Mouse (Mus musculus): ENCODE data around the gene Clrn3. TPM values are rescaled to one million over a fixed set of nuclear protein-coding genes. Genes with fewer than 3 reads are reported as not detected.
"Not testable (repeated sequence)": the region's sequence is repeated elsewhere in the genome, so short reads cannot be mapped to it uniquely, and the experiment has no call there.

Clrn3 gene
- polyA plus RNA-seq, 1 experiment: 49.9 TPM

DNA sequence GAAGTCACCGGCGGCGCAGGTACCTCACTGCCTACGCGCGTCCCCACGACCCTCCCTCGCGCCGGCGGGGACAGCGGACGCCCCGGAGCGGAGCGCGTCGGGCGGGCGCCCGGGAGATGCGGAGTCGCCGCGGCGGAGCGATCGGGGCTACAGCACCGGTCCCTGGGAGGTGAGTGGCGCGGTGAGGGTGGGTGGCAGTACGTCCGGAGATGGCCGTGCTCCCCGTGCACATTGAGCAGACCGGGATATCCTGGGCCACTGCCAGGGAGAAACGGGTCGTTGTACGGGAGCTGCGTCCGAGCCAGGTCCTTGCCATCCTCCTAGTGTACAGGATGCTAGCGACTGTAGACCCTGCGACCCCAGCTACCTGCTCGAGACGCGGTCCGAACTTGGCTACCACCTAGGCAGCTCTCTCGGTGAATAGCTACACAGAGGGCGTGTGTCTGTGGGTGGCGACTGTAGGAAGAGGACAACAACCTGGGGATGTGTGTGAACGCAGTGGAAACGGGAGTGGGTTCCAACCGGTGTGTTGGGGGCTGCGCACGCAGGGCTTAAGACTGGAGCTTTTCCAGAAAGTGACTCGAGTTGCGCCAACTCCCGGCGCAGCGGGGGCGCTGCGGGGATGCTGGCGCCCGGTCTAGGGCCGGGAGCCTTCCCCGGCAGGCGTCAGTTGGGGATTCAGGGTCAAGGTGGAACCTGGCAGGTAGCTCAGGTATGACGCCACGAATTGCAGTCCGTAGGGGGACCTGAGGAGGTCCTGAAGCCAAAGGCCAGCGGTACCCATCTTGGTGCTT, 9.7 kb upstream of the Clrn3 start:
- no peak for DNase-seq (ENCODE audit: low read depth, low spot score)
- 2% methylated on average over 71 of the region's 71 CpGs for WGBS

DNA sequence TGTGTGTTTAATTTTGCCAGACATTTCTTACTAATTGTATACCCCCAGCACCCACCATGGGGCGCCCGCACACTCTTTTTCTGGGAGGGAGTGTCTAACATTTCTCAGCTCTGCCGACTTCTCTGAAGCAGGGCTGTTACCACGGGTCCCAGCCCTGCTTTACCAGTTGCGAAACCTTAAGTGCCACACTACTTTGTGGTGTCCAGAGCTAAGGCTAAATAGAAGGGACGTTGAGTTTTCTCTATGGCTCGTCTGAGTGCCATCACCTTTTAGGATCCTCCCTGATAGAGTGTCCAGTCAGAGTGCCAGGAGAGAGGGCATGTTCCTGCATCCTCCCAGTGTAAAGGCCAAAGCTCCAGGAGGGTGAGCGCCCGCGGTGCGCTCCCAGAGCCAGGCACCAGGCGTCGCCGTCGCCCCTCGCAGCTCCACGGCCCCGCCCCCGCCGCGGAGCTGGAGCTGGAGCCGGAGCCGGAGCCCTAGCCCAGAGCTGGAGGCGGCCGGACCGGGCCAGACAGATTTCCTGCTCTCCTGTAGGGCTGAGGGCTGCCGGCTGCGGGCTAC, 9.0 kb upstream of the Clrn3 start, which contains the start of gene Ptpre:
Ptpre (plus strand) TSS at position 141 of the 561 bp plus-strand sequence.
- WGBS: 4% methylated on average over 28 of the region's 28 CpGs
- no peak for DNase-seq (ENCODE audit: low read depth, low spot score)

DNA sequence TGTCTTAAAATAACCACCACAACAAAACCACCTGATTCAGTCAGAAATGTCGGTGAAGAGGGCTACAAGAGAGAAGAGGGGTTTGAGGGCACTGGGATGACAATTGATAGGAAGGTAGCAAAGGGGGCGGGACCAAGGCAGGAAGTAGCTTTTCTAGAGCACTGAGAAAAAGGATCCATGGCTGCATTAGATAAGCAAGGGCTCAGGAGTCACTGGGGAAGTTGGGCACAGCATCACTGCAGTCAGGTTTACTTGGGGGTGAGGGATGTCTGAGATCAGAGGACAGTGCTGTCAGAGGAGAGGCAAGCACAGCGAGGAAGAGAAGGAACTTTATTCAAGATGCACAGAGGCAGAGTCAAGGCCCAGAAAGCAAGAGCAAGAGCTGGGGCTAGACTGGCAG, 7.5 kb upstream of the Clrn3 start:
- DNase-seq (ENCODE audit: low read depth, low spot score): no peak
- WGBS: 86% methylated on average over 3 of the region's 3 CpGs

DNA sequence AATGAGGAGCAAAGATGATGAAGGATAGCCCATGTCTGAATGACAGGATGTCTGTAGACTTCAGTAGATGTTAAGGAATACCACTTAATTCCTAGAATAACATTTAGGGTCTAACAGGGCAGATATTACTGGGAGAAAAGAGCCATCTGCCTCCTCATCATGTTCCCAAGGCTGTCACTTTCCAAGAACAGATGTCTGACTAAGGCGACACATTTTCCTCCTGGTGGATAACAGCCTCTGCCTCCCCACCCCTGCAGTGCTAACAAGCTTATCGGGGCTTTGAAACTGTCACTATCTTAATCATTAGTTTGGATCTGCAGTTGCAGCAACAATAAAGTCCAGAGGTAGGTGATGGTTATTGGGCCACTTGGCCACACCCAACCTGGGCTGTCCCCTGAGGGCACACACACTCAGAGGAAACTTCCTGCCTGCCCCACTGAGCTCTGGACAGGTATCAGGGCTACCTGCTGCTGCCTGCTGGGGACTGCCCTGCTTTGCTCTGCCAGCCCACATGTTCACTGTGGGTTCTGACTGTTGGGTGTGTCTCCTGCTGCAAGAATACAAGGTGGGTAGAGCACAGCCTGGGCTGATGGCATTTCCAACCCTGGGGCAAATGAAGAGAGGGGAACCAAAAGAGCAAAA, 6.2 kb upstream of the Clrn3 start:
- no peak for DNase-seq (ENCODE audit: low read depth, low spot score)
- WGBS: 26% methylated on average over 2 of the region's 2 CpGs

DNA sequence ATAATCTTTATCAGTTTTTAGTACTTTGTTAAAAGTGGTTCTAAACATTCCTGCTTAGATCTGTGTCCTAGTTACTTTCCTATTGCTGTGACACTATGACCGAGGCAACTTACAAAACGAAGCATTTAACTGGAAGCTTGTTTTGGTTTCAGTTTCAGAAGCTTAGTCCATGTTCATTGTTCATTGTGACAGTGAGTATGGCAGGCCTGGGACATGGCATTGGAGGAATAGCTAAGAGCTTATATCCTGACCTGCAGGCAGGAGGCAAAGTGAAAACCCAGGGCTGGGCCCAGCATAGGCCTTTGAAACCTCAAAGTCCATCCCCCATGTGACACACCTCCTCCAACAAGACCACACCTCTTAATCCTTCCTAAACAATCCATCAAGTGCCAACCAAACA, 614 bp upstream of the Clrn3 start:
- DNase-seq (ENCODE audit: low read depth, low spot score): no peak
- WGBS: 26% methylated on average over 2 of the region's 2 CpGs

DNA sequence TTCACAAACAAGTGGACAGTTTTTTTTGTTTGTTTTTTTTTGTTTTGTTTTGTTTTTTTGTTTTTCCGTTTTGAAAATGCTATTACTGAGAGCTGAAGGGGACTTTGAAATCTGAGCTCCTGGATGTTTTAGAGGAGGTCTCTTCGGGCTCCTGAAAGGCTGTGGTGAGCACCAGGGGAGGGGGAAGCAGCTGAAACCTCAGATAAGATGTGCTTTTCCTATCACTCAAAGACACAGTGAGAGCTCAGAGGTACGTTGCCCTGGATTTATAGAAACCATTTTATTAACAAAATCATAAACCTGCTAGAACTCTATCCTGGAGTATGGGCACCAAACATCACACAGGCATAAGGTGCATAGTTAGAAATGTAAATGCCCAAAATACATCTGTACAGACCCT, 1.3 kb downstream of the Clrn3 start:
- 16% methylated on average over 3 of the region's 3 CpGs for WGBS

DNA sequence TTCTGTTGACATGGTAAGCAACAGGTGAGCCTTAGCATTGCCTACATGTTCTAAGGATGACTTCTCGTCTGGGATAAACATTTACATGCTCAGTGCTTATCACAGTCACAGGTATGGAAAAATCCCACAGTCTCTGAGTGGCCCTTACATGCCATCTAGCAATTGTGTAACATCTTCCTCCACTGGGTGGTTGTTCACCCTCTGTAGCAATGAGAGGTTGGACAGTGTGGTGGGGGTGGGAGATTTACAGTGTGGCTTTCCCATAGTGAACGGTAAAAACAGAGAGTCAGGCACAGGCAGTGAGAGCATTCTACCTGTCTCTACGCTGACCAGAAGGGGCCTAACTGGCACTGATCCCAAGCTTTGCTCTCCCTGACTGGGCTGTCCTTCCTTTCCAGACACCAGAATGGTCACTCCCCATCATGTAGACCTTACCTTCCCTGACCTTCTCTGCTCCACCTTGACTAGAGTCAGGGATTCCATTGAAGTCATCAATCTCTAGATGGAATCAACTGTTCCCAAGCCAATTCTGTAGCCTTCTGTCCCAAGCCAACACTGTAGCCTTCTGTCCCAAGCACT, 1.8 kb downstream of the Clrn3 start:
- DNase-seq (ENCODE audit: low read depth, low spot score): no peak
- WGBS: 31% methylated on average over 3 of the region's 3 CpGs

More for the DNA sequence above, 1.3 kb downstream of the Clrn3 start:
- no peak for DNase-seq (ENCODE audit: low read depth, low spot score)

DNA sequence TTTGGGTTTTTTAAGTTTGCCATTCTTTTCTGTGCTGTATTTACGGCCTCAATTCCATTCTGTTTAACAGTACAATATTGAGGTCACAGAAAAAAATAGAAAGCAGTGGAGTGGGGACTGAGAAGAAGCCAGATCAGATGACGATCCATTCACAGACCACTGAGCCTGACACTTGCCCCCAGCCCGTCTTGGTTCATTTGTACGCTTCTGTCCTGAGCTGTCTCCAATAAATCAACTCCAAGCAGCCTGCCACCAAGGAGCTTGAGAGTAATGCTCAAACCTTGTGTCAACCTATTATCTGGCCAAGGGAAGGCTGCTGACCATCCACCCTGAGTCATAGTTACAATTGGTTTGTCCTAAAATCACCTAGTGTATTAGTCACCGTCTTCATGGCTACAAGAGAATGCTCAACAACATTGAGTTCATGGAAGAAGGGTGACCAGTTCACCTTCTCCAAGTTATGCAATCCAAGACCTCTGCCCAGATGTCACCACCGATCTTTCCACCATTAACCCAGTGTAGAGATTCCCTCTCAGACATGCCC, 4.0 kb downstream of the Clrn3 start:
- 70% methylated on average over 6 of the region's 6 CpGs for WGBS
- no peak for DNase-seq (ENCODE audit: low read depth, low spot score)

DNA sequence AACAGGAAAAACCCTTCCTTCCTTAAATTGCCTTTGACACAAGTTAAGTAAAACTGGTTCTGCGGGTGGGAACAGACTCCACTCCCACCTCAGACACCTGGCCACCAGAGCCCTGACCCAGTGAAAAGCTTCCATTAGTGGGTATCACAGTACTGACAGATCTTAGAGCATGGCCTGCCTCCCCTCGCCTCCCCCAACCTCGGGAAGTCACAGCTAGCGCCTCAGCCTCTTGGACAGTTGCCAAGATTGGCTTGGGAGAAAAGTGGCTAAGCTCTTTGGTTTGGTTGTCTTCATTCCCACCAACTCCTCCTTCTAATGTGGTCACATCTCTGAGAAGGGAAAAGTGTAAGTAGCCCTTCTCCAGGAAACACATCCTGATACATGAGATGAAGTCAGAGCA, 4.5 kb downstream of the Clrn3 start:
- WGBS: 19% methylated on average over 4 of the region's 4 CpGs

DNA sequence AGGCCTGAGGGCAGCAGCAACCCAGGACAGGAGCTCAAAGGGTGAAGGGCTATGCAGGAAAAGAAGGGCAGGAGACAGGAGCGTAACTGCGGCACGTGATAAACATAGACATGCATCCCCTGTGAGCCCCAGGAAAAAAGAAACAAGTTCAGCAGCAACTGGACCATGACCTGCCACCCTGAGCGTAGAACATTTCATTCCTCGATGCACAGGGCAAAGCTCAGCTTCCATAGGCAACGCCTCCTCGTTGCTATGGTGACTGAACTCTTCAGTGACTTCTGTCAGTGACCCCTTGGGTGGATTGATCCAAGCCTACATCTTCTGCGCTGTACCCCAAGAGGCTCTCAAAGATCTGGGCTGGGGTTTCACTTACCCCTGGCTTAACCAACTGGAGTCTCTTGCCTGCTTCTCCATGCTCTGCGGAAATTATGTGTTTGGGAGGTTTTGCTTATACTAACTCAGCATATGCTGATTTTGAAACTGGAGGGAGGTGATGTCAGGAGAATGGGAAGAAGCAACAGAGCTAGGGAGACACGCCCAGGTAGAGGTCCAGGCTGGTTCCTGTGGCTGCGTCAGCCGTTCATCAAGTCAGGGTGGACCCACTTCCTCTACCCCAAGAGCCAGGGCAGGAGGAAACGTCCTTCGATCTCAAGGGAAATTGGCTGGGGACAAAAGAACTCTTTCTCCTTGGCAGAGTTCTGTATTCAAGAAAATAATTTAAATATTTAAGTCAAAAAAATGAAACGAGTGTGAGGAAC, 6.5 kb downstream of the Clrn3 start:
- WGBS: 42% methylated on average over 15 of the region's 15 CpGs
- DNase-seq (ENCODE audit: low read depth, low spot score): no peak

More for the DNA sequence above, 4.5 kb downstream of the Clrn3 start:
- no peak for DNase-seq (ENCODE audit: low read depth, low spot score)

DNA sequence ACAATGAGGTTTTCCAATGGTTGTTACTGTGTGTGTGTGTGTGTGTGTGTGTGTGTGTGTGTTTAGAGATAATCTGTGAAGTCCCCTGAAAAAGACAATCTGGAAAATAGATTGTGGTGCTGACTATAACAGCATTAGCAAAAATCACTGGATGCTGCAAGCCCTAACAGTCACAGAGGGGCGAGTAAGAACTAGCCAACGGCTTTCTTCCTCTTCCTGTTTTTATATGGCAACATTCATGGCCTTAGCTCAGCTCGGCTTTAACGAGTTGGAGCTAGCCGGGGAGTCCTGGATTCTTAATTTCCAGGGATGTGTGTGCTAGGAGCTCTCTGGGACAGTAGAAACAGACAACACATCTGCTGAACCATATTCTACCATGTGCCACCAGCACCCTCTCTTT, 8.2 kb downstream of the Clrn3 start:
- no peak for DNase-seq (ENCODE audit: low read depth, low spot score)
- WGBS: 36% methylated on average over 5 of the region's 5 CpGs

DNA sequence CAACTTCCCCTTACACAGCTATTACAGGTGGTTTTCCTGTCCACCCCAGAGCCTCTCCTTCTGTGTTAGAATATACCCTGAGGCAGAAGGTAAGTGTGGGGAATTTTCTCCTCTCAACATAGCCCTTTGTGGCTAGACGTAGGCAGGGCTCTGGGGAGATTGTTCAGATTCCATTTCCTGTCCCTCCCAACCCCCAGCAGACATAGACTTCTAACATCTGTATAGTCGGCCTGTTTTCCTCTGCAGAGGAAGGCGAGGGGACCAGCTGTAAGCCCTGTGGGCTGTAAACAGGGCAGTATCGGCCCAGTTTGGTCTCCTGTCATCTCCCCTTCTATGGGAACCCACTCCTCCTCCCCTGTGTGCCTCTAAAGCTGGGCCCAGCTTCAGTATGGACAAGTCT, 11.3 kb downstream of the Clrn3 start:
- 57% methylated on average over 4 of the region's 4 CpGs for WGBS
- DNase-seq (ENCODE audit: low read depth, low spot score): no peak

DNA sequence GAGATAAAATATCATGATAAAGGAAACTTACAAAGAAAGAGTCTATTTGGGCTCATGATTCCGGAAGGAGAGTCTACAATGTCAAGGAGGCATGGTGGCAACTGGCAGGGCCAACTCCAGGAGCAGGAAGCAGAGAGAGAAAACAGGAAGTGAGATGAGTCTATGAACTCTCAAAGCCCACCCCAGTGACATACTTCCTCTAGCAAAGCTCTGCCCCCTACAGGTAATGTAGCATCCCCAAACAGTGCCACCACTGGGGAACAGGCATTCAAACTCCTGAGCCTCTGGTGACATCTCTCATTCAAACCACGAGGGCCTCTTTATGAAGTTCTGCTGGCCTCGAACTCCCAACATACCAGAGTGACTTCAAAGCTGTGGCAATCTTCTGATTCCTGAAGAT, 16.7 kb downstream of the Clrn3 start:
- WGBS: 86% methylated on average over 3 of the region's 3 CpGs
- DNase-seq (ENCODE audit: low read depth, low spot score): no peak

DNA sequence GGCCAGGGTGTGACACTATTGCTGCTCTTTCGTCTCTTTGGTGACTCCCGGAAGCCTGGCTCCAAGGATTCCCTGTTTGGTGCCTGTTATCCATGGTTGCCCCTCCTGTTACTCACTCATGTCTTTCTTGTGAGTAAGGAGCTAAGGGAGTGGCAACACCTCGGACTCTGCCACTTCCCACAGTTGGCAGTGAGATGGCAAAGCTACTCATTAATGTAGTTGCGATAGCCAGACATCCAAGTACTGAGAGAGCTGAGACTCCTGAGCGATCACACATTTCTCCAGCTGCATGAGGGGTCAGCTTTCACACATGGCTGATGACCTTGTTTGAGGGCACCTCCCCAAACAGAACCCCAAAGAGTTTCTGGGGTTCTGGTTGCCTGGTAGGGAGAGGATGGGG, 18.0 kb downstream of the Clrn3 start:
- WGBS: 47% methylated on average over 5 of the region's 5 CpGs
- DNase-seq (ENCODE audit: low read depth, low spot score): no peak

DNA sequence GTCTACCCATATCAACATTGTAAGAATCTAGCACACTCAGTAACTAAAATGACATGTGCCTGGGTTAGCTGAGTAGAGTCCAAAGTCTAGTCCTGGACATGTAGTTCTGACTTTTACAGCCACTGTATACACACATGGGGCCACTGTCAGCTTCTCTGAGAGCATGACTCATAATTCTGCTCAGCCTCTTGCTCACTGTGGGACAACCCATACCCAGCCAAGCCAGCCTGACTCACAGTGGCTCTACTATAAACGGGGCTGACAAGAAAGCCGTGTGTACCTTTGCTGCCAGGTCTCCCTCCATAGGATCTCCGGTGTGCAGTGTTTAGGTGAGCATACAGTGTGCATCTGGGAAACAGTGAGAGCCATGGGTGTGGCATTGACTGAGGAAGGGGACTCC, 19.2 kb downstream of the Clrn3 start:
- no peak for DNase-seq (ENCODE audit: low read depth, low spot score)
- WGBS: 24% methylated on average over 3 of the region's 3 CpGs

DNA sequence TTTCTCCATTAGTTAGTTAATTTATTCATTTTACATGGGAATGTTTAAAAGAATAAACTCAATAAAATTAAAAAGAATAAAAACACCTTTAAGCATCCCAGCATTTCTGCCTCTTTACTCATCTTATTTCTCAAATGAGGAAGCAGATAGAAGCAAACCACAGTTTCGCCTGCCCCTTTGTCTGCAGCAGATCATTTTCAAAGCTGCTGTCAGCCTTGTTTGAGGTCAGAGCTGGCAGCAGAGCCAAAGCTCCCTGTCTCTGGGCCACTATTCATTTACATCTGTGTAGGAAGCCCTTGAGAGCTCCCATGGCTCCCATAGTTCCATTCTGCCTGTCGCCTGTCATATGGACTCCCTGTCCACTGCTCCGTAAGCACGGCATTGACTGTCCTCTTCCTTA, 19.9 kb downstream of the Clrn3 start:
- DNase-seq (ENCODE audit: low read depth, low spot score): no peak
- WGBS: 78% methylated on average over 4 of the region's 4 CpGs

DNA sequence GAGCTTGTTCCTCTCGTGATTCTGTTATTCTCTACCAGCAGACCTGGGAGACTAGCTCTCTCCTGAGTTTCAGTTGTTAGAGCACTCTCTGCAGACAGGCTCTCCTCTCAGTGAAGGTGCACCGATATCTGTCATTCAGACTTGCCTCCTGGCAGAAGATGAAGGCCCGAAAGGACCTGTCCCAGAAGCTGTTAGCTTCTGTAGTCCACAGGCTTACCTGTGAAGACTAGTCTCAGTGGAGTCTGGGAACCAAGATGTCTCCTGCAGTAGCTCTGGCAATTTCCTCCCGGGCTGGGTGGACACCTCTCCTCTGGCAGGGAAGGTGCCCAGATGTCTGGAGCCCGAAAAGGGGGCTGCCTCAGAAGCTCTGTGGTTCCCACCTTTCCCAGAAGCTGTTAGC, 21.9 kb downstream of the Clrn3 start:
- DNase-seq (ENCODE audit: low read depth, low spot score): not testable (repeated sequence)
- WGBS: 93% methylated on average over 5 of the region's 5 CpGs

DNA sequence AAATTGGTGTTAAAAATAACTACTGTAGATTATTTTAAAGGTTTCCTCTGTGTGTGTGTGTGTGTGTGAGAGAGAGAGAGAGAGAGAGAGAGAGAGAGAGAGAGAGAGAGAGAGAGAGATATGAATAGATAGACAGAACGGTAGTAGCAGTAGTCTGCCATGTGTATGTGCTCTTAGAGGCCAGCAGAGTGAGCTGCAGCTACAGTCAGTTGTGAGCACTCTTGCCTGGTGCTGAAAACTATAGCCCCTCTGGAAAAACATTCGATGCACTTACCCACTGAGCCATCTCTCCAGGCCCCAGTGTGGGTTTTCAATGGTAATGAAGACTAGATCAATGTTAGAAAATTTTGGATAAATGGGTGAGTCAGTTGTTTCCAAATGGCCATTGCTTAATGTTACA, 29.1 kb downstream of the Clrn3 start:
- no peak for DNase-seq (ENCODE audit: low read depth, low spot score)
- 50% methylated on average over 2 of the region's 2 CpGs for WGBS

DNA sequence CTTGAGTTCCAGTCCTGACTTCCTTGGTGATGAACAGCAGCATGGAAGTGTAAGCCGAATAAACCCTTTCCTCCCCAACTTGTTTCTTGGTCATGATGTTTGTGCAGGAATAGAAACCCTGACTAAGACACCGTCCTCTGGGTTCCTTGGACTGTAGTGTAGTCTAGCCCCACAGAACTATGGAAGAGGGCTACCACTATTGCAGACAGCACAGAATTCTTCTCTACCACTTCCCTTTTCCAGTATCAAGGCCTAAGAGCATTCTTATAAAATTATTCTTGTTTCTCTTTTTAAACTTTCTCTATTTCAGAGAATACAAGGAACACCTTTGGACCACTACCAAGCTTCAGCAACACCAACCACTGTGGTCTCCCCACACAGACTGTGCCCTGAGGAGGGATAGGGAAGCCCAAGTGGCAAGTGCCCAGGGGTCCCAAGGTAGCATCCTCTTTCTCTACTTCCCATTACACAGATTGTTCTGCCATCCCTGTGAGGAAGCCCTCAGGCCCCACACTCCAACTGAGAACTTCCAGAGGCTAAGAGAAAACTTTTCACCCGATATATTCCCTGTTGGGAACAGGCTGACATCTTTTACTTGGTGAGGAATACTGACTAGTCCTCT, 29.8 kb downstream of the Clrn3 start:
- WGBS: 88% methylated on average over 3 of the region's 3 CpGs
- DNase-seq (ENCODE audit: low read depth, low spot score): no peak

Data from large intestine, adult 2 months (tissue).